Mouse (Mus musculus): ENCODE measurements around the gene Cutal.
A peak's percentile ranks its signal among the peaks of the same experiment; 100 is the strongest.
"Not testable (repeated sequence)": the region's sequence is repeated elsewhere in the genome, so short reads cannot be mapped to it uniquely, and the experiment has no call there.

The Cutal gene

DNA sequence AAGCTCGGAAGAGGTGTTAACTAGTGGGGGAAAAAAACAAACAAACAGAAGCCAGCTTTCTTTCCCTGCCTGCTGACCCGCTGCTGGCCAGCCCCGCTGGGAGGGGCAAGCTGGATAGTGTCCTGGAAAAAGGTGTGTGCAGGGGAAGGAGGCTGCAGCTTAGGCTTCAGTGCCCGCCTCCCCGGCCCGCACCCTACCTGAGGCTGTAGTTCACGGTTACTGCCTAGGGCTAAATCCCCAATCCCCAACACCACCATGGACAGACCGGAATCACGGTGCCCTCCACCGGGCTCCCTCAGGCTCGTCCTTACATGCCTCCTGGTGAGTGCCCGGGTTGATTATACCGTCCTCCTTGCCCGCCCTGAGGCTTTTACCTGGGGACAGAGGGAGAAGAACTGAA is at the start of gene Cutal:
Cutal (plus strand) TSS at position 126 of the 400 bp plus-strand sequence.
- DNase-seq = peak; percentile 80

DNA sequence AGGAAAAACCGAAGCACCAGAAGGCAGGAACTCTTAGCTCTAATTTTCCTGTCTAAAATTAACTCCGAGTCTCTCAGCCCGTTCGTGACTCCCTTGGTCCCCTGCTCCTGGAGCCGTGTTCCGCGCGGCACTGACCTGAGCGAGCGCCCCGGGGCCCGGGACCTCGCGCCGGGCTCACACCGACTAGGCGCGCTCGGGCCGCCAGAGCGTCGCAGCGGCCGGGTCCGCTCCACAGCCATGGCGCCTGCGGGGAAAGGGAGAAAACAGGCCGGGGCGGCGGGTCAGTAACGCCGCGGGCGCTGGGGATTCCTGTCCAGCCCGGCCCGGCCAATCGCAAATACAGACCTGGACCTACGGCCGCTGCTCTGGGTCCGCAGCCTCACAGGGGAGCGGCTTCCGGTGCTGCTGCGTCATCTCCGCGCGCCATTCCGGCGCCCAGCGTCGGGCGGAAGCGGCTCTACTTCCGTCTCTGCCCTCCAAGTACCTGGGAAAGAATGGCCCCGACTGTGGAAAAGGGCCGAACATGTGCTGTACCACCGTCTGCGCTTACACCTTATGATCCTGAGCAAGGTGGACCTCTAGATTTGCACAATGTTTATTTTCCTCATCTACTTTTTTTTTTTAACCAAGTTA is 48.3 kb upstream of the Cutal start, which contains the start of gene Fbxw2:
Fbxw2 (minus strand) TSS at position 485 of the 633 bp plus-strand sequence.
- peak; percentile 92 for DNase-seq

DNA sequence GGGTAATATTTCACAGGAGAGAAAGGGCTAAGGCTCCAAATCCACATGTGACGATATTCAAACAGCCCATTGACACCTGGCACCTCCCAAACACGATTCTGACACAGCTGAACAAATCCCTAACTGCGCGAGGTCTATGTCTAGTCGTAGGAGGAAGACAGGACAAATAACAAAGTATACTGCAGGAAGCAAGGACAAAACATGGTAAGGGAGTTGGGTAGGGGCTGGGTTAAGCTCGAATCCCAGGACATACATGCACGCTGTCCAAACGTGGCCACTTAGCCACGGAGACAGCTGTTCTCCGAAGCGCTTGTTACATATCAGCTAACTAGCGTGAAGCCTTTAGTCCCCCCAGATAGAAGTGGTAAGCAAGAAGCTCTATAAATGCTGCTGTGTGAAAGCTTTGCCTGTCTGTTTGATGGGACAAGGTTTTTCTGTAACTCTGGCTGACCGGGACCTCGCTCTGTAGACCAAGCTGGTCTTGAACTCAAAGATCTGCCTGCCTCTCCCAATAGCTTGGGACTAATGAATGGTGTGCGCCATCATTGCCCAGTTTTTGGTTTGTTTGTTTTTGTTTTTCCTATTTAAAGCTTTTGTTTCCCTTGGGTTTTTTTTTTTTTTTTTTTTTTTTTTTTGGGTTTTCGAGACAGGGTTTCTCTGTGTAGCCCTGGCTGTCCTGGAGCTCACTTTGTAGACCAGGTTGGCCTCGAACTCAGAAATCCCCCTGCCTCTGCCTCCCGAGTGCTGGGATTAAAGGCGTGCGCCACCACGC is 47.5 kb upstream of the Cutal start:
- DNase-seq = no peak

DNA sequence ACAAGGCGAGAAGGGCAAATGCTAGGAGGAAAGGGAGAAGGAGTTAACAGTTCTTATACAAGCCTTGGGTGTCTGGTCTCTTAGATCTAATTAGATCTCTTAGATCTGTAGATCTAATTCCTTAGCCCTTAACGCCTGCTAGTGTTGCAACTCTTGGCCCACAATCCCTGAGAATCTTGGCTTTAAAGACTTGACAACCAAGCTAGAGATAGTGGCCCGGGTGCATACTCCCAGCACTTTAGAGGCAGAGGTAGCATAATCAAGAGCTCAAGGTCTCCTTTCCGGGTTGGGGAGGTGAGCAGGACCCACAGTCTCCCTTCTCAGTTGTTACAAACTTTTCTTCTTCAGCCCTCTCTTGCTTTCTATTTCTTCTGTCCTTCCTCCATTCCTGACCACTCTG is 46.6 kb upstream of the Cutal start:
- DNase-seq = no peak

DNA sequence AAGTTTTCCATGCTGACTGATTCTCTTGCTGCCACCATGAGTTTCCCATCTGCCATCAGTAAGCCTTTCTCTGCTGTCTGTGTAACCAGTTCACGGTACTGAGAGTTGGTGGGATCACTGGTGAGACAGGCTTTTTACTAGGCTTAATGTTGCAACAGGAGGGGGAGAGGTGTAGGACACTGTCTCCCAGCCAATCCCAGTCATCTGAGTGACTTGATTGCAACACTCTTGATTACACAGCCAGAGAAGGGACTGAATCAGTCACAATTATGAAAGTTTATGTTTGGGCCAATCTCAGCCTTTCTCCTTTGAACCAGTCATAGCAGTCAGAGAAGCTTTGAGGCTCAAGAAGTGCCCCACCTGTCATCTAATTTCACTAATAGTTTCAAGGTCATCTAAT is 46.2 kb upstream of the Cutal start:
- no peak for DNase-seq

DNA sequence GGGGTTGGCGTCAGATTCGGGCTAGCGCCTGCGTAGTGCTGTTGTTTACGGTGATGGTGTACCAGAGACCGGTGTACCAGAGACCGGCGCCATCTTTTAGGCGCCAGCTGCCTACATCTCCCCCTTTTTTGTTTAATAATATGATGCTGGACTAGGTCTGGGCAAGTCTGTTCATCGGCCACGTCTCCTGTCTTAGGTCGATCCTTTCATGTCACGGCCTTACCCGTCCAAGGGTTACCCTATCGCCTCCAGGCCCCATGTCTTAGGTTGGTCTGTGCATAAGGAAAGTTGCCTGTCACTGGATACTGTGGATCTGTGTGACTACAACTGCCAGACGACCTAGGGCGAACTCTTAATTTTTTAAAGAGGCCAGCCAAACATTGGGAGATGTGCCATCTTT is 44.1 kb upstream of the Cutal start:
- not testable (repeated sequence) for DNase-seq

DNA sequence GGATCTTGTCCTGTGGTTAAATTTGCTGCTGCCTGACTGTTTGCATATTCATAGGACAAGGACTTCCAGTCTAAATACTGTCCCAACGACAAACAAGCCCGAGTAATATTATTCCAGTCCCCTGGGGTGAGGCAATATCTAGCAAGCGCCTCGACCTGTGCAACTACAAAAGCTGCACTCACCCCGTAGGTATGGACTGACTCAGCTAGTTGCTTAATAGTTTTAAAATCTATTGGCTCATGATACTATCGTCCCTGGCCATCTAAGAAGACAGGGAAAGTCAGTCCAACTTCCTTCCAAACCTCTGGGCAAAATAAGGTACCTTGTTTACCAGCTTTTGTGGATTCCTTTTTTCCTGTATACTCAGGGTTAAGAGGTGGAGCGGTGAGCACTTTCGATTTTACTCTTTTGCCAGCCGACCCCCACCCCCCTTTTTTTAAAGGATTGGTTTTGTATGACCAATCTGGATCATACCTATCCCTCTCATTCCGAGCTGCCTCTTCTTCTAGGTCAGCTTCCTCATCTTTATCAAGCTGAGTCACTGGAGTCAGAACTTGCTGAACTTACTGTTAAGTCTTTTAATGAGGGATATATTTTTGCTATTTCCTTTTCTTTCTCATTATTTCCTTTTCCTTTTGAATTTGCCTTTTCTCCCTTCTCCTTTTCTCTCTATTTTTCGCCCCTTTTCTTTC is 41.3 kb upstream of the Cutal start, which contains the start of gene Gm34653:
Gm34653 (plus strand) TSS at position 242 of the 692 bp plus-strand sequence.
- DNase-seq = not testable (repeated sequence)

DNA sequence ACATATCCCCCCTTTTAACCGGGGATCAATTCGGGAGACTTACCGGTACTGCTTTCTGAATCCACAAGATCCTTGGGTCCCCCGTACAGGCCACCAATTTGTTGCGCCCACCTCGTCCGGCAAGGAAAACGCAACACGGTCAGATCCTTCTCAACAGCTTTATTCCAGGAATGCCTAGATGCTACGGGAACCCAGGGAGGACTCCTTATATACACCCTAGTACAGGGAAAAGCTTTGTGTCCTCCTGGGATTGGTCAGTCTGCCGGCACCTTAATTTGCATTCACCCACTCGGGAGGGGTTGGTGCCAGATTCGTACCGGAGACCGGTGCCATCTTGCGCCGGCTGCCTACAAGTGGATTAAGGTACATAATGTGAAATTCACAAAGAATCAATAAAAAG is 40.6 kb upstream of the Cutal start:
- no peak for DNase-seq

DNA sequence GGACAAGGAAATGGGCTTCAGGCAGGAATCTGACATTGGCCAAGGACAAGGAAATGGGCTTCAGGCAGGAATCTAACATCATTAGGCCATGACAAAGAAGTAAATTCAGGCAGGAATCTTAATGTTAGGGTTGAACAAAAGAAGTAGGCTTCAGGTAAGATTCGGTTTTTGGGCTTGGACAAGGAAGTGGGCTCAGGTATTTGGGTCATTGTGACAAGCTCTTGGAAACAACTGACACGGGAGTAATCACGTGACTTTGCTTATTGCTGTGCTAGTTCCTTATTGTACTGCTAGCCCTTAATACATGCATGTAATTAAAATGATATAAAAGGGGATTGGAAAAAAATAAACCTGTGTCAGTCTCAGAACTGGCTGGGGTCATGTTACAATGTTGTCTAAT is 38.5 kb upstream of the Cutal start:
- no peak for DNase-seq

DNA sequence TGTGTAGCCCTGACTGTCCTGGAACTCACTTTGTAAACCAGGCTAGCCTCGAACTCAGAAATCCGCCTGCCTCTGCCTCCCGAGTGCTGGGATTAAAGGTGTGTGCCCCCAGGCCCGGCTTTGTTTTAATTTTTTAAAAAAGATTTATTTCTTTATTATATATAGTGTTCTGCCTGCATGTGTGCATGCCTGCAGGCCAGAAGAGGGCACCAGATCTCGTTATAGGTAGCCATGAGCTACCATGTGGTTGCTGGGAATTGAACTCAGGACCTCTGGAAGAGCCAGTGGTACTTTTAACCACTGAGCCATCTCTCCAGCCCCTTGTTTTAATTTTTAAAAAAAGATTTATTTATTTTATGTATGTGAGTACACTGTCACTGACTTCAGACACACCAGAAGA is 34.1 kb upstream of the Cutal start:
- DNase-seq = not testable (repeated sequence)

DNA sequence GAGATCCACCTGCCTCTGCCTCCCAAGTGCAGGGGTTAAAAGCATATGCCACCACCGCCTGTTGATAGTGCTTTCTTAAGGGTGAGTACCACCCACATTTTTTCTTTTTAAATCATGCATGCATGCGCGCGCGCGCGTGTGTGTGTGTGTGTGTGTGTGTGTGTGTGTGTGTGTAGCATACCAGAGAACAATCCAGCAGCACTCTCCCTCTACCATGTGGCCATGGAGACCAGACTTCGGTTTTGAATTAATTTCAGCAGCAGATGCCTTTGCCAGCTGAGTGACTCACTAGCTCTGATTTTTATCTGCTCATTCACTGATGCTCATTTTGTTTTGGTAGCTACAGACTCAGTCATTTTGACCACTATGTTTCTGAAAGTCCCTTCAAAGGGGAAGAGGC is 32.5 kb upstream of the Cutal start:
- DNase-seq = no peak

DNA sequence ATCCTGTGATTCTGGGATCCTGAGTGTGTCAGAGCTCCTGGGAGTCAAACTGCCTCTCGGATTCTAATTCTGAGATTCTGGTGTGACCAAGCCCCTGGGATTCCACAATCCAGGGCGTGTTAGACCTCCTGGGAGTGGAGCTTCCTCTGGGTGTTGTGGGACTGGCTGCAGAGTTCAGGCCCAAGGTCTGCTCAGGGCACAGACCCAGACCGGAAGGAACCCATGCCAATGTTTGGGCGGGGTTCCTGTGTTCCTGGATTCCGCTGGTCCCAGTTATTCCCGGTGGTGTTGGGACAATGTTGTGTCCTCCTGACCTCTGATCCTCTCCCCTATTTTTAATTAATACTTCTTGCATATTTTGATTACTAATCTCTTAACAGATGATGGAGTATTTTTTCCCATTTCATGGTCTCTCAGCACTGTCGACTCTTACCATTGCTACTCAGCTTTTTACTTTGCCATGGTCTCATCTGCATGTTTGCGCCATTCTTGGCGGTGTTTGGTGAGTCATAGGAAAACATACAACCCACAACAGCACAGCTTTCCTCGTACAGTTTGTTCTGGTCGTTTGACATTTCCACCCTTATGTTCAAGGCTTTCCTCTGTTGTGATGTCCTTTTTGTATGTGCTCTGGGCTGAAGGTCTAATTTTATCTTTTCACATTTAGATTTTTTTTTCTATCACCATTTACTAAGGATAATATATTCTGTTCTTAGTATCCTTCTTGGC is 30.8 kb upstream of the Cutal start:
- DNase-seq = peak; percentile 74

DNA sequence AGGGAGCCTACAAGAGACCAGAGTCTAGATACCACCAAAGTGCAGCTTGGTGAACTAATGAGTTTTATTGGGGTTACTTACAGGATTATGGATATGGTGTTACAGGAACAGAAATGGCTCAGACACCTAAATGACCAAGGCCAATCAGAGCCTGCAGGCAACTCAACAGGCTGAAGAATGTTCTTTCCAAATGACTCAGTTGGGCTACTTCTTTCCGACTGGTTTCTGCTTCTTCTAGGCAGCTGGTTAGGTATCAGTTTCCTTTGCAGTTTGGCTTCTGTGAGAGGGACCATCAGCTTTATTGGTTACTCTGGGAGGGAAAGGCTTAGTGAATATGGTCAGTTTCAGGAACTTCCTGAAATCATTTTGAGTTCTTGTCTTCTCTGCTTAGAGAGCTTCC is 26.5 kb upstream of the Cutal start:
- no peak for DNase-seq

DNA sequence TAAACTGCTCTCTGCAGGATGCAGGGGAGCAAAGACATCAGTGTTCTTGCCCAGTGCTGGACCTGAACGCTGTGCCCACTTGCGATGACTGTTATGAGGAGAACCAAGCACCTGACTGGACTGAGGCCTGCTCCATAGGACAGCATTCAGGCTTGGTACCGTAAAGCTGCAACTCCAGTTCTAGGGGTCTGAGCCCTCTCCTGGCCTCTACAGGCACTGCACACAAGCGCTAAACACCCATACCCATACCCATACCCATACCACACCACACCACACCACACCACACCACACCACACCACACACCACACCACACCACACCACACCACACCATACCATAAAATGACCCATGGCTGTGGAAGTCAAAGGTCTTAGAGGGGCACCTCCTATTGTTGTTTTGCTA is 18.9 kb upstream of the Cutal start:
- no peak for DNase-seq

DNA sequence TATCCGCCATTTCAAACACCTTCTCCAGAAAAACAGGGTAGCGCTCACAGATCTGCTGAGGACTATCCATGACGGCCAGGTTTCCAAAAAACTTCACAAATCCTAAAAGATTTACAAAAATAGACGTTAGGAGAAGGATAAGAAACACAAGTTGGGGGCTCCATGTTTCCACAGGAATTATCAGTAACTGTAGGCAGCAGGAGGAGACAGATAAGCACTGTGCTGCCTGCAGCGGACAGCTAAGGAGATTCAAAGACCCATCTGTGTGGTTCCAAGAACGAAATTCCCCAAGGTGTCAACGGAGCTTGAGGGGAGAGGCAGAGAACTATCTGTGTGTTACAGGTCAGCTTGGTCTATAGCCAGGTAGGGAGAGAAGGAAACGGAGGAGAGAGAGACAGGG is 16.5 kb upstream of the Cutal start:
- no peak for DNase-seq

DNA sequence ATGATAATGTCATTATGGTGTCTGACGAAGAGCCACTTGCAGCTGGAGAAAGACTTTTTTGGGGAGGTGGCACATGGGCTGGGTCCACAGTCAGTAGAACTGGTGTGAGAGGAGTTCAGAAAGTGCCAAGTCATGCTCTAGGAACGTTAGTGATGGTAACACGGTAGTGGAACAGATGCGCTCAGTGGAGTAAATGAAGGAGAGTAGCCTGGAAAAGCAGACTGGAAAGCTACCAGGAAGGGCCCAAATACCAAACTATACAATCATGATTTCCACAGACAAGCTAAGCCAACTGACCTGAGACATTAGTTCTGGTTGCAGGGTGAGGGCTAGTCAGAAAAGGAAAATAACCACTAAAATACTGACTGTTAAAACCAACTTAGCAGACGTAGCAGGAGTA is 4.5 kb upstream of the Cutal start:
- DNase-seq = no peak

DNA sequence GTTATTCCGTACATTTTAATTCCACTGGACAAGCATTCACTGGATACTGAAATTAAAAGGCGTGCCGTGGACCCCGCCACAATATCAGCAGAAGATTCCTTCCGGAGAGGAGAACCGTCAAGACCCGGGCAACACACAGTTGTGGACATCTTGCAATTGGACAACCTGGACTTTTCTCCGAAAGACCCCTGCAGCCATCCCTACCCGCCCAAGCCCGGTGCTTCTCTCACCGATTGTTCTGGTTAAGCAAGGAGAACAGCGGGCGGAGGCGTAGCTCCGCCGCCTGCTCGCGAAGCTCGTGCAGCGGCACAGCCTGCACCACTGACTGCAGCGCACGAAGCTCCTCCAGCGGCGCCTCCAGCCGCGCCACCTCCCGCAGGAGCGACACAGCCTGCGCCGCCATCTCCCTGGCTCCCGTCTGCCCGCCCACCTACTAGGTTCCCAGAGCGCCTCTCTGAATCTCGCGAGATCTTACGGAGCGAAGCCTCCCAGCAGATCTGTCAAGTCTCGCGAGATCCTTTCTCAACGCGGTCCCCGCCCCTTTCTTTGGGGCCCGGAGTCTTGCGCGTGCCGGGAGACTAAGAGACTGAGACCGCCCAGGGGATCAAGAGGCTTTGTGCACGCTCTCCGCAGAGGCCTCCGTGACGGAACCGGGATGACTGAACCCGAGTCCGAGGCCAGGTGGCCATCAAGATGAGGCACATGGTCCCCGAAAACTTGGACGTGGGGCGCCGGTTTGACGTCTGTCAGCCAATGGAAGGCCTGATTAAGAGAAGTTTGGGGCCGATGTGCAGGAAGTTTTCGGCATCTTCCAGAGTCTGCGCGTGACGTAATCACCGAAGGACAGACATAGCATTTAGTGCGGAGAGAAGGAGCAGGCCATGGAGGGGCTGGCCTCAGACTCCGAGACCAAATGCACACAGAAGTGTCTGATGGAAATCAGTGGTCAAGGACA is 3.4 kb upstream of the Cutal start:
- peak; percentile 96 for DNase-seq

DNA sequence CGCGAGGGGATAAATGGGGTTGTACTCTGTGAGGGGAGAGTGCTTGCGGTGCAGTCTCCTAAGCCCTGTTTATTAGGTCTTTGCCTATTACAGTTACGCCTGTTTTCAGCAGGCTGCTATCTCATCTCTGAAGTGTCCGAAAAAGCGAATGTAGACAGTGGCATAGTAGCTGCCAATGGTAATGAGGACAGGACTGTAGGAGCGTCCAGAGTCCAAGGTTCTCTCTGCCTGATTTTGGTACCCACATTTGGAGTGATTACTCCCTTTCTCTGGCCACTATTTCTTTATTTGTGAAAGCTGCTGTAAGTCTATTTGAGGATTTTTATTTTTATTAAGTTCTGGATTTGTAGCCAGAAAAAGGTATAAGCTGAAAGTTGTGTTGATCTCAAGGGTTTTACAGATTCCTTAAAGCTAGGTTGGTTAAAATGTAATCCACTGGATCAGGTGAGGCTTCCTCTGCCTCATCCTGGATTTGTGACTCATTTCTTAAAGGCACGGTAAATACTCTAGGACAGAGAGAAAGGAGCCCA is 685 bp downstream of the Cutal start, which contains the start of gene Psmd5:
Psmd5 (minus strand) TSS at position 153 of the 530 bp plus-strand sequence.
- DNase-seq = peak; percentile 45

DNA sequence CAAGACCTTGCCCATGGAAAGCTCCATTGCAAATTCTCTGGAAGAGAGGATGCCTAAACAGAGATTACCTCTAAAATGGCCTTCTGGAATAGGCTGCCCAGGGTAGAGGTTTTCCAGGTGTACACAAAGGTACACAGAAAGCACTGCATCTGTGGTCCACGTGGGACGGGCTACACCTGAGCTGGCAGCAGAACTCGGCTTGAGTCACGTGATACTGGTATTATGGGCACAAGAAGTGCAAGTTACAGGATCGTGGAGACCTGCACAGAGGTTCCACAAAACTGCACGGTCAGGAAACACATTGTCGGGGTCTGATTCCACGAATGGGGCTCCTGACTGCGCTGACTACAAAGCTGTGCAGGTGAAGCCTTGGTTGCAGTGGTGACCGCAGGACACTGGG is 5.9 kb downstream of the Cutal start:
- DNase-seq = no peak

DNA sequence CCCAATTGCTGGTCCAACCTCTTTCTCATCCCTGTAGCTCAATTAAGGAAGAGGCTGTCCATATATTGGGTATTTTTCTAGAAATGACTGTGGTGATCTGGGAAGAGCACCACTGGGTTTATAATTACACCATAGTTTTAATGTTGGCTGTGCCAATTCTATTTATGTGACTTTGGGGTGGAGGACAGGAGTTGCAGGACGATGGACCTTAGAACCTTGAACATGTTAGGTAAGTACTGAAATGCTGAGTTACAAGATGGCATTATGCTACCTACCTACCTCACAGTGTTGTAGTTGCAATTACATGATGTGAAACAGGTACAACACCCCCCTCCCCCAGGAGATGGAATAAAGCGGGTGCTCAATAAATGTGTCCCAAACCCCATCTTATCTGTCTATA is 8.6 kb downstream of the Cutal start:
- DNase-seq = no peak

DNA sequence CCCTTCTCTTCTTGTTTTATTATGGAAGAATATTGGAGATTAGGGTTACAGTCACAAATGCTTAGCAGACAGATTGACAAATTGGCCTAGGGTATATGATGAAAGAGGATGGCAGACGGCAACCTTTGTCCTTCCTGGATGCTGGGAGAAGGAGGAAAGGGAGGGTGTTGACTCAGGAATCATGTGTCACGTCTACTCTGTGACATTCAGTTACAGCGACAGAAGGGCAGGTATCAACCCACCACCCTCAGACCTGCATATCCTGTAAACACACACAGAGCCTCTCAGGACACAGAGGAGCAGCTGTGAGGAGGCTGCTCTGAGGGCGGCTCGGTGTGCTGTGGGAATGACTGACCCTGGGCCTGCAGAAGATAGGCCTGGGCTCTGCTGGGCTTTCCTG is 9.0 kb downstream of the Cutal start:
- DNase-seq = no peak

DNA sequence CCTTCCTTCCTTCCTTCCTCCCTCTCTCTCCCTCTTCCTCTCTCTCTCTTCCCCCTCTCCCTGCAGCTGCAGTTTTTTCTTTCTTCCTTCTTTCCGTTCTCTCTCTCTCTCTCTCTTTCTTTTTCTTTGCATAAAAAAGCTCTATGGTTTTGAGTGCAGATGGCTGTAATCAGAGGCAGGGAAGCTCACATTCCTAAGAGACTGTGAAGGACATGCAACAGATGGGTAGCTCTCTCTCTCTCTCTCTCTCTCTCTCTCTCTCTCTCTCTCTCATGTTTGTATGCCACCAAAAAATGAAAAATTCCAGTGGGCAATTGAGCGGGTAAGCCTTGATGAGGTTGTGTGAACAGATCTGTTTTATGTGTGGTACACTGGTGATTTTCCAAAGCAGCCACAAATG is 10.0 kb downstream of the Cutal start:
- no peak for DNase-seq

Measured in kidney, adult 18-20 months (tissue).